Mouse (Mus musculus) small intestine, adult 2 months (tissue): ENCODE data around the gene Pcmt1. TPM values are rescaled to one million over a fixed set of nuclear protein-coding genes. Genes with fewer than 3 reads are reported as not detected.
"Not testable (repeated sequence)": the region's sequence is repeated elsewhere in the genome, so short reads cannot be mapped to it uniquely, and the experiment has no call there.

Source experiments
- H3K27ac ChIP-seq: fragments of 200-500 bp; 2 replicates; pipeline ENCODE4 v1.5.1; 2012; ENCODE audit warnings: low read depth, low read length, control low read depth, inconsistent platforms; ENCODE audit not compliant: insufficient read depth
- H3K27me3 ChIP-seq: fragments of 200-500 bp; 2 replicates; pipeline ENCODE4 v1.6.1; 2012; ENCODE audit warnings: mild to moderate bottlenecking, moderate library complexity, low read length, inconsistent platforms; ENCODE audit not compliant: control insufficient read depth, insufficient read depth
- H3K36me3 ChIP-seq: fragments of 200-500 bp; 2 replicates; pipeline ENCODE4 v1.6.1; 2012; ENCODE audit warnings: mild to moderate bottlenecking, low read length, control low read depth, inconsistent platforms; ENCODE audit not compliant: control insufficient read depth, insufficient read depth
- H3K4me1 ChIP-seq: fragments of 200-500 bp; 2 replicates; pipeline ENCODE4 v1.6.1; 2012; ENCODE audit warnings: low read length, inconsistent platforms, mixed read lengths; ENCODE audit not compliant: control insufficient read depth, insufficient read depth, insufficient read length
- H3K4me3 ChIP-seq: fragments of 200-500 bp; 2 replicates; pipeline ENCODE4 v1.5.1; 2012; ENCODE audit warnings: low read depth, mild to moderate bottlenecking, control low read depth, inconsistent platforms, low read length, moderate library complexity
- CTCF ChIP-seq: fragments of 200-500 bp; IDR thresholded peaks from 2 replicates; pipeline ENCODE4 v1.5.1; 2012; ENCODE audit warnings: low read depth, mild to moderate bottlenecking, control low read depth, inconsistent platforms, low read length, moderate library complexity, mixed read lengths; ENCODE audit not compliant: insufficient replicate concordance, insufficient read length; ENCODE audit errors: extremely low read depth
- POLR2A ChIP-seq: fragments of 200-500 bp; IDR thresholded peaks from 2 replicates; pipeline ENCODE4 v1.6.1; 2012; ENCODE audit warnings: low read depth, mild to moderate bottlenecking, control low read depth, inconsistent platforms, low read length, moderate library complexity
- WGBS: fragments of 180-500 bp; shearing (Covaris S2); methylation state at CpG from one replicate; pipeline ENCODE4 v1.1.7; 2018; 5-methylcytosine and 5-hydroxymethylcytosine counted together
- polyA plus RNA-seq: library from polyadenylated mRNA; depleted of rRNA; stranded (reverse); fragments of >200 nt; gene quantifications from 2 replicates; pipeline ENCODE4 v1.2.3, GENCODE M21; 2012

The Pcmt1 gene
- polyA plus RNA-seq, 1 experiment = 14.7 TPM

GRCm38 (mm10) chr10:7620723-7621122, 60.2 kb downstream of the Pcmt1 start:
- Histone ChIP-seq H3K27ac (no peak overlapping the region), H3K36me3 (no peaks in the 10 kb centered on the region), H3K4me1 (no peaks in the 10 kb centered on the region), H3K4me3 (no peak overlapping the region), H3K27me3 (no peaks in the 10 kb centered on the region)
- TF ChIP-seq POLR2A = no peak
- TF ChIP-seq CTCF = no peak
- WGBS = 82% methylated on average over 5 of the region's 5 CpGs

GRCm38 (mm10) chr10:7619821-7620241, 61.1 kb downstream of the Pcmt1 start:
- H3K27me3 ChIP-seq = no peaks in the 10 kb centered on the region
- H3K4me1 ChIP-seq = no peaks in the 10 kb centered on the region
- H3K4me3 ChIP-seq = no peak overlapping the region
- no peak overlapping the region for H3K27ac ChIP-seq
- no peak for TF ChIP-seq POLR2A
- TF ChIP-seq CTCF = no peak
- no peaks in the 10 kb centered on the region for H3K36me3 ChIP-seq
- 84% methylated on average over 5 of the region's 5 CpGs for WGBS

- H3K27me3 ChIP-seq, H3K4me1 ChIP-seq, H3K36me3 ChIP-seq, H3K4me3 ChIP-seq, H3K27ac ChIP-seq: not testable (repeated sequence)
- WGBS = 48% methylated on average over 3 of the region's 3 CpGs
Measured at GRCm38 (mm10) chr10:7617556-7617955, 63.4 kb downstream of the Pcmt1 start.

GRCm38 (mm10) chr10:7617146-7617545, 63.8 kb downstream of the Pcmt1 start:
- H3K27me3 ChIP-seq, H3K4me1 ChIP-seq, H3K27ac ChIP-seq, H3K36me3 ChIP-seq, H3K4me3 ChIP-seq: not testable (repeated sequence)
- WGBS = 89% methylated on average over 11 of the region's 11 CpGs

GRCm38 (mm10) chr10:7614834-7615233, 66.1 kb downstream of the Pcmt1 start:
- 83% methylated on average over 8 of the region's 8 CpGs for WGBS
- no peak overlapping the region for H3K4me3 ChIP-seq
- H3K27ac ChIP-seq = no peak overlapping the region
- H3K27me3 ChIP-seq = no peaks in the 10 kb centered on the region; the same call in 1 of the 2 replicates
- no peak for TF ChIP-seq POLR2A
- TF ChIP-seq CTCF = no peak
- no peaks in the 10 kb centered on the region for H3K36me3 ChIP-seq
- H3K4me1 ChIP-seq = no peaks in the 10 kb centered on the region

GRCm38 (mm10) chr10:7612210-7612609, 68.7 kb downstream of the Pcmt1 start:
- not testable (repeated sequence) for H3K27ac ChIP-seq, H3K27me3 ChIP-seq, H3K4me3 ChIP-seq, H3K4me1 ChIP-seq, H3K36me3 ChIP-seq

- WGBS = 76% methylated on average over 6 of the region's 6 CpGs
- Histone ChIP-seq H3K27ac (no peak overlapping the region), H3K4me3 (no peak overlapping the region), H3K4me1 (no peaks in the 10 kb centered on the region), H3K36me3 (no peaks in the 10 kb centered on the region), H3K27me3 (no peaks in the 10 kb centered on the region; the same call in 1 of the 2 replicates)
- no peak for TF ChIP-seq POLR2A
- no peak for TF ChIP-seq CTCF
Measured at GRCm38 (mm10) chr10:7611647-7612046, 69.3 kb downstream of the Pcmt1 start.

- Histone ChIP-seq H3K4me1 (no peaks in the 10 kb centered on the region), H3K27me3 (no peaks in the 10 kb centered on the region; the same call in 1 of the 2 replicates), H3K4me3 (no peak overlapping the region), H3K27ac (no peak overlapping the region), H3K36me3 (no peaks in the 10 kb centered on the region)
- no peak for TF ChIP-seq CTCF
- no peak for TF ChIP-seq POLR2A
- WGBS = 82% methylated on average over 17 of the region's 17 CpGs
Measured at GRCm38 (mm10) chr10:7608611-7609010, 72.3 kb downstream of the Pcmt1 start.
